Mouse (Mus musculus) heart, adult 18-20 months (tissue): ENCODE results near the gene Alk. TPM values are rescaled to one million over a fixed set of nuclear protein-coding genes. Genes with fewer than 3 reads are reported as not detected.
A peak's percentile ranks its signal among the peaks of the same experiment; 100 is the strongest.

Experiments
- DNase-seq, 2 experiments: peaks; one replicate each; pipeline ENCODE4 v3.0.0; 2021 to 2022; ENCODE audit warnings: mixed read lengths in 1 of 2
- total RNA-seq, 2 experiments: library from RNA; stranded (reverse); gene quantifications; 2 replicates each; pipeline ENCODE4 v1.2.3; 2021

Alk gene
- total RNA-seq, 2 experiments from 2014 or later, result not detected

DNA sequence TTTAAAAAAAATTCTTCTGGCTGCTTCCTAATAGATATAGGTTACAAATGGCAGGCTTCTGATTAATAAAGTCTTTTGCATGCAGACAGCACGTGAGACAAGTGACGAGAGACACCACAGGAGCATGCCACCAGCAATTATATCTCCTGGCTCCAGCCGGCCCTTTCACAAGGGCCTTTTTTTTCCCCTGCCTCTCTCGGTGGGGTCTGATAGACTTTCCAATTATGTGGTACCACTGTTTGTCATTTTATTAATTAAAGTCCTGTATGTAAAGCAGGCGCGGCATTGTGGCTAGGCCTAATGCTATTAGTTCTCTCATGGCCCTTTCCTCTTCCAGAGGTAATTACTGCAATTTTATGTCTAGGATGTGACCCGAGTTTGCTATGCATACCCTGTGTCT, 630.7 kb downstream of the Alk start:
- DNase-seq, result no peak

DNA sequence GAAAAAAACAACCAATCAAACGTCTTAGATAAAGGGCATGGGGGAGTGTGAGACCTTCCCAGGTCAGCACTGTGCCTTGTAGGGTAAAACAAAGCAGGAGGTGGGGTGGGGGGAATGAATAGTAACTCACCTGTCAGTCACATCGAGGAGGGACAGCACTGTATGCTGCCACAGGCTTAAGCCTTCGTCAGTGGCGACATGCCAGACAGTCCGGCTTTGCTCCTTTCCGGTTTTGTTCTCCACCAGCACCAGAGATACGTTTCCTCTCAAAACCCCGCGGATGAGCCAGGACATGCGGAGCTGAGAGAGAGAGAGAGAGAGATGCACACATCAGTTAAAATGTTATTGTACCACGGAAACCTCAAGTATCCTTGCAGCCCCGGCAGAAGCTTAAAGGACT, 637.1 kb downstream of the Alk start:
- no peak for DNase-seq

DNA sequence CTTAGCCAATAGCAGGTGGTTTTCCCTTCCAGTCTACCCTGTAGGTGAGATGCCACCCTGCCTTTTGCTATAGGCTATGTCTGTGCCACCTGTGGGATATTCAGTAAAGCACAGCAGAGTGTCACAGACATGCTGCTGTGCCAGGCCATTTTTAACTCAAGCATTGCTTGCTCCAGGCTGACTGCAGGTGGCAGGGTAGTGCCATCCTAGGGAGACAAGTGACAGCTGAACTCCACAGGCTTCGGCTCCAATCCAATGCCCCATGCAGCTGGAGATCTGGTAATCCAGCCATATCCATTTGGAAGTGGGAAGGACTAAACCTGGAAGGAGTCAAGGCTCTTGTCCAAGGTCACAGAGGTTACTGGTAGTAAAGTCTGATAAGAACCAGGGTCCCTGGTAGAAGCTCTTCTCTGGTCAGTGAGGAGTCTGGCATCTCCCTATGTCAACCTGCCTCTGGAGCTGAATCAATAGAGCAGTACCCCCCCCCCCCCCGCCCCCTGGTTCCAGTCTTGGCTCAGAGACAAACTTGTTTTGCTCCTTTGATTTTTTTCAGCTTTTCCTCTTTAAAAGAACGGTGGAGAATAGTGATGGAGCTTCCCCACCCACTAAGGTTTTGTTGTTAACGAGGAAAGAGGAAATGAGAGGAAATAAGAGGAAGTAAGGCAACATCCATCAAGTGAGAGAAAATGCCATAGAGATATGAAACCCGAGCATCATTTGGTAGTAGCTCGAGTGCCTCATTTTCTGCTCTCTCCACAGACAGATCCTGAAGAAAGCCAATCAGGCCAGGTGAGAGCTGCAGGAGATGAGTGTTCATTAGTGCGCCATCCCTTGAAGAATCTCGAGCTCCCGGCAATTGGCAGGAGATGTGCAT, 638.5 kb downstream of the Alk start:
- DNase-seq, result peak; percentile 27 to 46

DNA sequence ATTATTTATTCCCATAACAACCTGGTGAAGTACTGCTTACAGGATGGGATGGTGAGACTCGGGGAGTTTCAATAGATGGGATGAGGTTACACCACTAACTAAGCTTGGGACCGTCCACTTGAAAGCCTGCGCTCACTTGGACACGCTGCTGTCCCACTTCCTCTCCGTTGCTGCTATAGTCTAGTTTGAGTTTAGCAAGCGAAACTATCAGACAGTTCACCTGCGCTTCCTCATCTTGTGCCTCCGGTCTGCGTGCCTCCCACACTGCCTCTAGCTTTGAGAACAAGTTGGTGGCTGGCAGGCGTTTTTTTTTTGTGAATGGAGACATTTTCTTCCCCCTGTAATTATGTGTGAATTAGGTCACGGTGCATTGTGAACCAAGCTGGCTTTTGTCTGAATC, 639.8 kb downstream of the Alk start:
- DNase-seq, result no peak

DNA sequence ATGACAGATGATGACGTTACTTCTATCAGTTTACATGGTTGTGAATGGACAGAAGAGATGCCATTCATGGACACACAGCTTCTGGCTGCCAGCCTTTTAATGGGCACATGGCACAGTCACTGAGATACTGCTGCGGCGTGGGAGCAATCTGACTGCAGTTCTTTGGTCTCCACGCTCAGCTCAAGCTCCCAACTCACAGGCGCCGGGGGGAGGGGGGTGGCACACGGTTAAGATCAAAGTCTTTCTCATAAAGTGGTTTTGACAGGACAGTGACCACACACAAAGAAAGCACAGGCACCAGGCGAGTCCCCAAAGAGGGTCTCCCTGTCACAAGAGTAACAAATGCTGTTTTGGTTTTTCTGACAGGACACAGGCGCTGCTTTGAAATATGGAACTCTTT, 641.7 kb downstream of the Alk start:
- DNase-seq, result no peak

DNA sequence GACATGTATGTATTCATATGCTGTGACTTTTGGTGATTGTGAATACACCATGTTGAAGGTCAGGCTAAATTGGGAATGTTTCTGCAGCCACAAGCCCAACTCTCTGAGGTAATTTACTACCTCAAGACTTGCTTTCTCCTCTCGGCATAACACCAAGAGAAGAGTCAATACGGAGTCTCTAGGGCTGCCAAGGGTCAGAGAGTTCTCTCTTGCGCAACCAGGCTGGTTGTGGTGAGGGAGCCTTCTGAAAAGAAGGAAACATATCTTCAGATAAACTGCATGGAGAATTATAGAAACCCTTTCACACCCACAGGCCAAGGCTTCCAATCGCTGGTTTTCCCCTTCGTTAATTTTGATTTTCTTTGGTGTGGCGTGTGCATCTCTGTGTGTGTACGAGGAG, 649.4 kb downstream of the Alk start:
- DNase-seq, result no peak

DNA sequence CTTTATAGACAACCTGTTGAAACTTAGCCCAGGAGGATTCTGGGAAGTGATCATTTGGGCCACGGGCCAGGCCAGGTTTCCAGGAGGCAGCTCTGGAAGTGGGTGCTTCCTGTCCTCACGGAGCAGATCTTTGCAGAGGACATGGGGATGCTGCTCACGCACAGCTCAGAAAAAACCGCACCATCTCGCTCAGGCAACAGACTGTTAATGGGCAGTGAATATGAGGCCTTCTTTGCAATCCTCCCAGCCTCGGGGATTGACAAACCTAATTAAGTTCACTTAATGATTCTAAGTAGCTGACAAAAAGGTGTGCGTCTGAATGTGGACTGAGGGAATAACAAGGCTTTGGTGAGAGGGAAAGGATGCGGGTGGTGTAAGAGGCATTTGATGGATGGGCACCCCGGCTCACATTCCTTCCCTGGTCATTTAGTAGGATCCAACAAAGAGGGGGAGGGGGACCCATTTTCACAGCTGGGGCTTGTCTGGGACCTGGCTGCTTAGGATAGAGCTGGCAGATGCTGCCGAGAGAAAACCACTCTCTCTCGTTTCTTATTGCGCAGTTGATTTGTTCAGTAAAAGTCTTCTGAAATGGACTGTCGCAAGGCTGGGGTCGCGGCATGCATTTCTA, 650.1 kb downstream of the Alk start:
- no peak for DNase-seq

DNA sequence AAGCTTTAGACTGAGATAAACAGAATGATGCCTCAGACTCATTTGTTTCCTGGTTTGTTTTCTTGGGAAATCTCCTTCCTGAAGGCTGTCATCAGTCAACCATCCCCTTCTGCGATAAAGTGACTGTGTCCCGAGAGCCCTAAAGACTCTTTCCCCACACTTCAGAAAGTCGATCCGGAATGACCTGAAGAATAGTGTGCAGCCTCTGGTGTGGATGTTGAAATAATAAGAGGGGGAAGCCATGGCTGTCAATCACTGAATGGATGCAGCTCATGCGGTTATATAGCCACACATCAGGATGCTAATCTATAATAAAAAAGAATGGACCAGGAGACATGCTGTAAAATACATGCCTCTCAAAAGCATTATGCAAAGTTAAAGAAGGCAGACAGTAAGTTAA, 653.5 kb downstream of the Alk start:
- DNase-seq, result no peak

DNA sequence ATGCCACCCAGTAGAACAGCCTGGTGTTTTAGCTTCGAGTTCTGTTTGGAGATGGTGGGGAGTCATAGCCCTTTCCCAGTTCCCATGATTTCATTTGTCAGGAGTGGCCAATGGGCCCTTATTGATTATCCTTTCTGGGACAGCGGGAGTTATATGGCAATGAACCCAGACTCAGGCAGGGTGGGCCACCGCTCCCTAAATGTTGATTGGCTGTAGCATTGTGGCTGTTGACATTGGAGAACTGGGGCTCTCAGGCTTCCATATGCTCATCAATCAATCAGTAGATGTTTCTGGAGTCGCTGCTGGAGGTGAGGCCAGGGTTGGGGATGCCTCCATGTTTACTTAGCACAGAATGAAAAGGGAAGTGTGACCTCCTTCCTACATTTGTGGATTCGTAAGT, 655.7 kb downstream of the Alk start:
- DNase-seq, result no peak

DNA sequence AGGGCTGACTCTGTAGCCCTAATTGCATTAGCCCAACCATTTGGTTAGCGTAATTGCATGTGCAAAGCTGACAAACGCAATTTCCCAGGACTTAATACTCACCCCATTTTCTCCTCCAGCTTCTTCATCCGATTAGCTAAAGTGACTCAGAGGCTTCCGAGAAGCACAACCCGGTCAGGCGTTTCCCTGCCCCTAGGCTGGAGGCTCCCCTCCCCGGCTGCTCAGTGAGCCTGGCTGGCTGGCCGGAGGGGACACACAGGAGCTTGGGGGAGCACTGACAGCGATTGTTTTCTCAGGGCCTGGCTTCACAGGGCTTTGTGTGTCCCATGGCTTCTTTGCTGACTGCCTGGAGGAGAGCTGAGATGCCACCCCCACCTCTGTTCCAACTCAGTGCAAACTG, 657.0 kb downstream of the Alk start:
- no peak for DNase-seq

DNA sequence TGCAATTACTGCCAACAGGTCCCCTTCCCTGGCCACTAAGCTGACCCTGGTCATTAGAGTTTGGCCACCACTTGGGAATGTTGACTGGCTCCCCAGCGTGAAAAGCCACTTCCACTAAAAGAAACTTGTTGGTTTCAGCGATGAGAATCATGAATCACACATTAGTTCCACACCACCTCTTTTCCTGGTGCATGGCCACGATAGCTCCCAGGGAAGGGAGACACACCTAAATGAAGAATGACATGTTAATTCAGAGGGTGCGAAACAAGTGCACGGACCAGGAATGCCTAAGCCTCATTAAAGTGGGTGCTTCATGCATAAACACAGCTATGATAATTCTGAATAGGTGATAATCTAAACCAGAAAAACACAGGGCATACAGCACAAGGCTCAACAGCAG, 660.4 kb downstream of the Alk start:
- DNase-seq, result no peak

DNA sequence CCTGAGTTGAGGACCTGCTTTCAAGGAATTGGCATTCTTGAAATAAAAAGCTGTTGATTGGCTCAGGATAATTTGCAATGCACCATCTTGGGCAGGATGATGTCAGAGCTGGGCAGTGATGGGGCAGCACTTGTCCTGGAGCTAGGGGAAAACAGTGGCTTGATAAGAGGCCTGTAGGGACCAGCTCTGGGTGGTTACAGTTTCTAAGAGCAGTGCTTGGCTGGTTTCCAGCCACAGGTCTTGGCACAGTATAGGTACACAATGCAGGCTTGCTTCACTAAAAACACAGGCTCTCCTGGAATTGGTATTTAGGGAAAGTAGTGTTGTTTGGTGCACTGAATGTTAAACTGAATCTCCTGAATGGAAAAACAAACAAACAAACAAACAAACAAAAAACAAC, 662.4 kb downstream of the Alk start:
- no peak for DNase-seq

DNA sequence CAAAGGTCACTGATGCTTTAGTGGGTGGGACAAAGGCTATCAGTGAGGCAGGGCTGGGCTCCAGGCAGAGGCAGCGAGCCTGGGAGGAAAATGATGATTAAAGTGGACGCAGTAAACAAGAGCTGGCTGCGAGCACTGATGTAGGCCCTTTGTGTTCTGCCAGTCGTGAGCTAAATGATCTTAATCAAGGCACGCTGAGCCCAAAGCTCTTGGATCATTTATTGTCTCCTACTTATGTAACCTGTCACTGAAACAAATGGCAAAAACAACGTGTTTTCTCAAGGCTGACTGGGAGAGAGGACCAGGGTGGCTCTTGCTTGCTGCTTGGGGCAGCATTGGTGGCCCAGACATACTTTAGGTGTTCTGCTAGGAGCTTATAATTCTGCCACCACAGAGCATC, 663.0 kb downstream of the Alk start:
- DNase-seq, result no peak

DNA sequence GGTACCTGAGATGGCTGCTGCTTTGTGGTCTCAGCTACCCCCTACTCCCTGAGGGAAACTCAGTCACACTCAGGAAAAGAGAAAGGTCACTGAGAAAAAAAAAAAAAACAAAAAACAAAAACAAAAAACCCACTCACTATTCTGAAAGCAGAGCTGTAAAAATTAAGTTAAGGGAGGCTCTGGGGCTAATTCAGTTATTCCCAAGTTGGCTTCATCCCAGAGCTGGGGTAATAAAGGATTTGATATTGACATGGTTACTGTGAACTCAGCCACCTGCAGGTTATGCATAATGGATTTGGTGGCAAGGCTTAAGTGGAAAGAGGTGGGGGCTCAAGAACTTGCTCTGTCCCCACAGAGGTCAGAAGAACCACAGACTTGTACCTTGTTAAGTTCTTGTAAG, 667.7 kb downstream of the Alk start:
- DNase-seq, result no peak

DNA sequence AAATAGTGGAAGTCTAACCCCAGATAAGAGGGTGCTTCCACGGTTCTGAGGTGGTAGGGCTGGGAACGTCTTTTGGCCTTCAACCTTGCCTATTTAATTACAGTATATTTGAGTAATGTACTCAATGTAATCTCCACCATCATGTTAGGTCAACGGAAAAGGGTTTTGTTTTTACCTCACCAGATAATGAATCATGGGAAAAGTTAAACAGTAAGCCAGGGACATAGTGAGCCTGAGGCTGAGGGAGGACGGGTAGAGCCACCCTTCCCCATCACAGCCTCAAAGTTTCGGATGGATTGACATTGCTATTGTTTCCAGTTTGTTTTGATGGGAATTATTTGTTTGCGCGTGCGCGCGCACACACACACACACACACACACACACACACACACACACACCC, 668.6 kb downstream of the Alk start:
- DNase-seq, result no peak

DNA sequence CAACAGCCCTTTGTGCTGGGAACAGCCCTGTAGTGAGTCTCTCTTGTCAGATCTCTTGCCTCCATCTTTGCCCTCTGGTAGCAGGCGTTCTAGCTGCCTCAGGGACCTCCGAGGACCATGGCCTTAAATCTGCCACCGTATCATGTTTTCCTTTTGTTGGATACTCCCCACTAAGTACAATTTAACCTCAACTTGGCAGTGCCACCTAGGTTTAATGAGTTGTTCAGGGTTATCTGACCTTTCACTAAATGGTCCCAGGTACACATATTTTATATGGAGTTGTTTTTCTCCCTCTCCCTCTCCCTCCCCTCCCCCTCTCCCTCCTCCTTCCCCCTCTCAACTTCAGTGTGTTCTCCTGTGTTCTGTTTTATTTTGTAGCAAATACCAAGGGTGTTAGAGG, 669.1 kb downstream of the Alk start:
- no peak for DNase-seq

DNA sequence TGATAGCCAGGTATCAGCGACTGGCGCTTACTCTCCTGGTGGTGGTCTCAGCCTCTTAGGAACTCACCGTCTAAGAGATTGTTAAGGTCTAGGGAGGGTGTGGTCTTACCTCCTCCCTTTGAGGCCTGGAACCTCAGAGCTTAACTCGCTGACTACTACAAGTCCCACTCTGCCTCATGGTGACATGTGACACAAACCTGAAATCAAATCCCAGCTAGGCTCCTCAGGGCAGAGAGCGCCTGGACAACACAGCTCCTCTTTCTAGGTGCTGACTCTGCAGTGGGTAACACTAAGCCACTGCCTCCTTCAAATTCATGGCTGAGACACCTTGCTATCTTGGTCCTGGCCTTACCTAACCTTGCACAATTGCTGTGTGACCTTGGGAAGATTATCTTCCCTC, 689.5 kb downstream of the Alk start:
- DNase-seq, result no peak

DNA sequence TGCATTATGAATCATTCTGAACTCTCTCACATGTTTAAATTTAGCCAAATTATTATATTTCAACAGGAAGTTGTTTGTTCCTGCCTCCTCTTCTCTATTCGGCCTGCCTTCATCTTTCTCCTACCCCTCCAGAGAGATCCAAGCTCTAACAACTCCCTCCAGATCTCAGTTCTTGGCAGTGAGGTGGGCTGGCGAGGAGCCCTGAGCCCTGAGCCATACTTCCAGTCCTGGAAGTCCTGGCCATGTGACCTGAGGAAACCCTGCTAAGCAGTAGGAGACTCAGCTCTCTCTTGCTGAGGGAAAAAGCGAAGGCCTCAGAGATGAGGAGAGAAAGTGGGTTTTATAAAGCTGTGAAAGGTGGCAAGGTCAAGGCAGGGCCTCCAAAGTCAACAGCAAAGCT, 689.9 kb downstream of the Alk start:
- peak; percentile 59 to 60 for DNase-seq

DNA sequence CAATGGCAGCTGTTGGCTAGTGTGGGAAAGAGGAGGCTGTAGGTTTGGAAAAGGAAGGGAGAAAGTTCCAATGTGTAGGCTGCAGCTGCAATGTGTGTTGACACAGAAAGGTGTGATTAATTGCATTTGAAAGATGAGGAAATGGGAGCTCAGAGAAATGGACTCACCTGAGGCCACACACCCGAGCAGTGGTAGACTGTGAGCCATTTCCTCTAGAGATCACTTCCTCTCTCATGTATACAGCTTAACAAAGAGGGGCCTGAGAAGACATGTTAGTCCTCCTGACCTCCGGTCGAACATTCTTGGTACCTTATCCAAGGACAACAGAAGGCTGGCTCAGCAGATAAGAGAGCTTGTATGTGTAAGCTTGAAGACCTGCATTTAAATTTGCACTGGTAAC, 691.2 kb downstream of the Alk start:
- DNase-seq, result no peak

DNA sequence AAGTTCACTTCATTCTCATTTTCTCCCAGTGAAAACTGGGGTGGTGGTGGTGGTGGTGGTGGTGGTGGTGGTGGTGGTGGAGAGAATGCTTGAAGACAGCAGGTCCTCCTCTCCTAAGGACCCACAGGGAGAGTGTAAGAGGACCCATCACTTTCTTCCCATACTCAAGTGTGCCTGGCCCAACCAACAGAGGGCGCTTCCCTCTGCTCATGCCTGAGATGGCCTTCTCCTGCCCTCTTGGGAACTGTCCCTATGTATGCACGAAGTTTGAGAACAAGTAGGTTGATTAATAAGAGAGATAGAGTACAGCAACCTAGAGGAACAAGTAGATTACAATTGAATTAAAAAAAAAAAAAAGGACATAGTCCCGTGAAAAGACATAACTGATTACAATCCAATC, 695.3 kb downstream of the Alk start:
- DNase-seq, result peak; percentile 6 to 26

DNA sequence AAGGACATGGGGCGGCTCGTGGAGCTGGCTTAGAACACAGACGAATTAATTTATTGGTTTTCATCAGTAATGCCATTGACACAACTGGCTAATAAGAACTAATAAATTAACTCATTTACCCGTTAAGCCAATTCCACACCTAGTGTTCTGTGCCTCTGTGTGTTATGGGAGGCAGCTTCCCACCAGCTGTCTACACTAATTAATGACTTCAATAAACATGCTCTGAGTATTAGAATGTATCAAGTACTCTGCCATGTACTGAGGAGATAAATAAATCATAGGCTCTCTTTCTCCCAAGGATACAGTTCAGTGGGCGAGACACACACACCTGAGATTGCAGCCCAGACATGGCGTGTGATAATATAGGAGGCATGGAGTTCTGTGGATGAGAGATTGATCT, 723.1 kb downstream of the Alk start:
- DNase-seq, result no peak

DNA sequence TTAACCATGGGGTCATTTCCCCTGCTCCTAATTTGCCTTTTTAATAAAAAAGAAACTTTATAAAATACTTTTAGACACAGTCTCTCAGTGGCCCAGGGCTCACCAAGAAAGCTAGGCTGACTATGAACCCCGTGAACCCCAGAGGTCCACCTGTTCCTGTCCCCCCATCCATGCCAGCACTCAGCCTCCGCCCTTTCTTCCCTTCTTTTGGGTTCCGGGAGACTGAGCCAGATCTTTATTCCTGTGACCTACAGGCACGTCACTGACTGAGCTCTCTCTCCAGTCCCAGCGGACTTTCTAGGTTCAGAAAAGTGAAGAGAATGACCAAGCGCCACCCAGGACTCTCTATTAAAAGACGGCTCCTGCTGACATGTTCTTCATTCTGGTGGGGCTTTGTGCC, 728.9 kb downstream of the Alk start:
- peak in 1 of 2 experiments; percentile 27 for DNase-seq

DNA sequence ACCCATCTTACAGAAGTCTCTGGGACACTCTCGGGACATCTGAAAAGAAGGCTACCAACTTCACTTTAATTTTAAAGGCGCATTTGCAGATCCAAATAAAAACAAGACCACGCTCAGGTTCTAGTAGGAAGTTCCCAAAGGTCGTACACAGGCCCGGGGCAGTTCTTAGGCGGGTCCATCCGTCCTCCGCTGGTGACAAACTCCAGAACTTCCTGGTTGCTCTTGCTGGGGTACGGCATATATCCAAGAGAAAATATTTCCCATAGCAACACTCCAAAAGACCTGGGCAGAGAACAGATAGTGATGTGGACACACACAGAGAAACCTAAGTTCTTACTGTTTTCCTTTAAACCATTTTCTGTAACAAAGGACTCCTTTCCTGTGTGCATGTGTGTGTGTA, 729.6 kb downstream of the Alk start:
- DNase-seq, result peak in 1 of 2 experiments; percentile 49

DNA sequence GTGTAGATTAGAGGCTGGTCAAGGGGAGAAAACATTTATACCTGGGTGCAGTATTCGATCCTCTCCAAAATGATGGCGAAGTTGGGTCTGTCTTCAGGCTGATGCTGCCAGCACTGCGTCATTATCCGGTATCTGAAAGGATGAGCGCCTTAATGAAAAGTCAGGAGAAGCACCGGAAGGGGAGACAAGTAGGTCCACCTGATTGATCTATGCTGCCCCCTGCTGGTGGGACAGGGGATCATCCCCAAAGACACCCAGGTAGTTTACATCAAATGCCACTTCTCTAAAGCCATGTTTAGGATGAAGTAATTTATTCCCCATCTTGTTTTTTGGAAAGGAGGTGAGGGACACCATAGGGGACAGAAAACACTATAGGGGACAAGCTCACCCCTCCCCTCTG, 730.4 kb downstream of the Alk start:
- DNase-seq, result peak; percentile 28 to 77
